Mouse (Mus musculus) ES-Bruce4 (cell line): ENCODE data around the gene Ccdc163.
A peak's percentile ranks its signal among the peaks of the same experiment; 100 is the strongest.

Source experiments
- CTCF ChIP-seq: IDR thresholded peaks from one replicate; pipeline ENCODE4 v1.8.1; 2011; ENCODE audit warnings: low read depth, low read length
- EP300 ChIP-seq: IDR thresholded peaks from 2 replicates; pipeline ENCODE4 v1.6.1; 2011; ENCODE audit warnings: low read depth, low read length; ENCODE audit not compliant: insufficient read depth
- POLR2A ChIP-seq: IDR thresholded peaks from one replicate; pipeline ENCODE4 v1.8.1; 2011; ENCODE audit warnings: low read length; ENCODE audit not compliant: insufficient read depth

DNA sequence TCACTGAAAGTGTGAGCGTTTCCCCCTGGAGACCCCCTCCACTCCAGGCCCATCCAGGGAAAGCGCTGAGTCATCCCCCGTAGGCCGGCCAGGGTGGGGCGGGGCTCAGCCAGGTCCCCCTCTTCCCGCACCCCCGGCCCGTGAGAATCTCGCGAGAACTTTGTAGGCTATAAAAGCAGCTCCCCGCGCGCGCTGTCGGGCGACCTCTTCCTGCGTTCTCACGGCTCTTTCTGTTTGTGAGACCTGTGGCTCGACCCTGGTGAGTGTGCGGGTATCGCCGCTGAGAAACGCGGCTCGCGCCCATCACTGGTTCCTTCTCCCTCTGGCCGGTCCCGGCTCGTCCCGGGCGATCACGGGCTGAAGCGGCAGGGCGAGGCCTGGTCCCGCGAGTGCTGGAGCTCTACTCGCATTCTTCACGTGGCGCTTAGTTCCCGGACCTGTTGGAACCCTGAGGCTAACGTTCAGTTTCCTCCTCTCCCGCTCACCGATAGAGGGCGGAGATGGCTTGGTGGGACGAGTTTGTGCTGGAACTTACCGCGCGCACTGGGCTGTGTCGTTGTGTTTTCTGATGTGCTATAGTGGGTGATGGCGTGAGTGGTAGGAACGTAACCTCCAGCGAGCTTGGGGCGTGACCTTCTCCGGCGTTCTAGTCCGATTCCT, 22.8 kb upstream of the Ccdc163 start, which contains the start of gene Prdx1:
- peak; percentile 77 for TF ChIP-seq EP300
- TF ChIP-seq CTCF, result peak; percentile 64
- TF ChIP-seq POLR2A, result peak; percentile 98
